Mouse (Mus musculus) testis, adult 2 months (tissue): ENCODE measurements at regions not wholly inside any gene's neighbourhood (a gene's known extent, or its start where the extent isn't known, plus 50 kb on each side); places are given as distances from the start of the nearest gene placed in this dataset.

Experiments used
- H3K27ac ChIP-seq: fragments of 200-500 bp; 2 replicates; pipeline ENCODE4 v1.5.1; 2012; ENCODE audit warnings: low read depth, low read length; ENCODE audit not compliant: control insufficient read depth, insufficient read depth
- H3K27me3 ChIP-seq: fragments of 200-500 bp; 2 replicates; pipeline ENCODE4 v1.6.1; 2012; ENCODE audit warnings: mild to moderate bottlenecking, low read length, moderate library complexity; ENCODE audit not compliant: control insufficient read depth, insufficient read depth
- H3K36me3 ChIP-seq: fragments of 200-500 bp; 2 replicates; pipeline ENCODE4 v1.6.1; 2012; ENCODE audit warnings: mild to moderate bottlenecking, low read length; ENCODE audit not compliant: control insufficient read depth, insufficient read depth
- H3K4me1 ChIP-seq: fragments of 200-500 bp; 2 replicates; pipeline ENCODE4 v1.6.1; 2012; ENCODE audit warnings: low read length; ENCODE audit not compliant: control insufficient read depth, insufficient read depth
- H3K4me3 ChIP-seq: fragments of 200-500 bp; 2 replicates; pipeline ENCODE4 v1.5.1; 2012; ENCODE audit warnings: low read depth, mild to moderate bottlenecking, low read length, moderate library complexity, mixed read lengths; ENCODE audit not compliant: control insufficient read depth
- CTCF ChIP-seq: fragments of 200-500 bp; IDR thresholded peaks from 2 replicates; pipeline ENCODE4 v1.5.1; 2012; ENCODE audit warnings: low read depth, mild to moderate bottlenecking, inconsistent platforms, low read length, moderate library complexity; ENCODE audit not compliant: control insufficient read depth, insufficient read depth, insufficient replicate concordance
- POLR2A ChIP-seq: fragments of 200-500 bp; IDR thresholded peaks from 2 replicates; pipeline ENCODE4 v1.6.1; 2012; ENCODE audit warnings: low read depth, mild to moderate bottlenecking, inconsistent platforms, low read length, moderate library complexity; ENCODE audit not compliant: control insufficient read depth

GRCm38 (mm10) chr19:21999621-22000020 lies 139.2 kb upstream of the Trpm3 start:
- H3K4me3 ChIP-seq: no peak overlapping the region
- H3K36me3 ChIP-seq: no peaks in the 10 kb centered on the region
- H3K27me3 ChIP-seq: no peaks in the 10 kb centered on the region
- no peaks in the 10 kb centered on the region for H3K4me1 ChIP-seq
- H3K27ac ChIP-seq: no peak overlapping the region
- TF ChIP-seq CTCF: no peak

- no peaks in the 10 kb centered on the region for H3K36me3 ChIP-seq
- H3K27ac ChIP-seq: no peak overlapping the region
- TF ChIP-seq POLR2A (no peak), CTCF (no peak)
- no peaks in the 10 kb centered on the region for H3K4me1 ChIP-seq
- H3K27me3 ChIP-seq: no peaks in the 10 kb centered on the region
- H3K4me3 ChIP-seq: no peak overlapping the region
Measured at GRCm38 (mm10) chr19:22008053-22008935, 130.6 kb upstream of the Trpm3 start.

- no peaks in the 10 kb centered on the region for H3K4me1 ChIP-seq
- H3K27me3 ChIP-seq: no peaks in the 10 kb centered on the region
- no peak overlapping the region for H3K27ac ChIP-seq
- H3K4me3 ChIP-seq: no peak overlapping the region
- no peaks in the 10 kb centered on the region for H3K36me3 ChIP-seq
- no peak for TF ChIP-seq POLR2A
- no peak for TF ChIP-seq CTCF
Measured at GRCm38 (mm10) chr19:22010239-22010638, 128.6 kb upstream of the Trpm3 start.

GRCm38 (mm10) chr19:22015854-22016610 lies 122.8 kb upstream of the Trpm3 start:
- TF ChIP-seq POLR2A: no peak
- H3K36me3 ChIP-seq: no peaks in the 10 kb centered on the region
- no peak overlapping the region for H3K4me3 ChIP-seq
- no peak overlapping the region for H3K27ac ChIP-seq
- no peaks in the 10 kb centered on the region for H3K4me1 ChIP-seq
- H3K27me3 ChIP-seq: no peaks in the 10 kb centered on the region

- Histone ChIP-seq H3K27me3 (no peaks in the 10 kb centered on the region), H3K4me3 (no peak overlapping the region), H3K27ac (no peak overlapping the region), H3K4me1 (no peaks in the 10 kb centered on the region), H3K36me3 (no peaks in the 10 kb centered on the region)
- TF ChIP-seq CTCF (no peak), POLR2A (no peak)
Measured at GRCm38 (mm10) chr19:22017425-22017824, 121.4 kb upstream of the Trpm3 start.

GRCm38 (mm10) chr19:22027577-22027976 lies 111.3 kb upstream of the Trpm3 start:
- Histone ChIP-seq H3K4me1 (no peaks in the 10 kb centered on the region), H3K4me3 (no peak overlapping the region), H3K27me3 (no peaks in the 10 kb centered on the region), H3K36me3 (no peaks in the 10 kb centered on the region), H3K27ac (no peak overlapping the region)
- TF ChIP-seq POLR2A (no peak), CTCF (no peak)

GRCm38 (mm10) chr19:22047657-22048056 lies 91.2 kb upstream of the Trpm3 start:
- Histone ChIP-seq H3K36me3 (no peaks in the 10 kb centered on the region), H3K4me3 (no peak overlapping the region), H3K27me3 (no peaks in the 10 kb centered on the region), H3K27ac (no peak overlapping the region), H3K4me1 (no peaks in the 10 kb centered on the region)
- TF ChIP-seq POLR2A (no peak), CTCF (no peak)
